Mouse (Mus musculus) liver, adult 2 months (tissue): ENCODE results near the gene Dmtf1. TPM values are rescaled to one million over a fixed set of nuclear protein-coding genes. Genes with fewer than 3 reads are reported as not detected.
A peak's percentile ranks its signal among the peaks of the same experiment; 100 is the strongest.

Experiments used
- DNase-seq: peaks from one replicate; pipeline ENCODE4 v3.0.0-alpha.2; 2011; ENCODE audit warnings: low read depth, low spot score; ENCODE audit errors: extremely low read depth
- H3K27ac ChIP-seq: fragments of 200-500 bp; replicated peaks from 2 replicates; pipeline ENCODE4 v1.5.1; 2012; ENCODE audit warnings: low read depth, mild to moderate bottlenecking, control low read depth, inconsistent platforms, low read length; ENCODE audit not compliant: insufficient read depth
- H3K27me3 ChIP-seq: fragments of 200-500 bp; 2 replicates; pipeline ENCODE4 v1.6.1; 2012; ENCODE audit warnings: mild to moderate bottlenecking, moderate library complexity, low read length, inconsistent platforms; ENCODE audit not compliant: control insufficient read depth, insufficient read depth
- H3K36me3 ChIP-seq: fragments of 200-500 bp; 2 replicates; pipeline ENCODE4 v1.6.1; 2012; ENCODE audit warnings: low read length, inconsistent platforms; ENCODE audit not compliant: control insufficient read depth, insufficient read depth
- H3K4me1 ChIP-seq: fragments of 200-500 bp; 2 replicates; pipeline ENCODE4 v1.6.1; 2011; ENCODE audit warnings: low read length; ENCODE audit not compliant: control insufficient read depth, insufficient read depth
- H3K4me3 ChIP-seq: fragments of 200-500 bp; 2 replicates; pipeline ENCODE4 v1.5.1; 2011; ENCODE audit warnings: low read depth, mild to moderate bottlenecking, control low read depth, low read length, moderate library complexity; ENCODE audit not compliant: insufficient read depth
- H3K79me2 ChIP-seq: fragments of 200-500 bp; 2 replicates; pipeline ENCODE4 v1.6.1; 2012; ENCODE audit warnings: inconsistent platforms, mild to moderate bottlenecking, low read length, moderate library complexity; ENCODE audit not compliant: control insufficient read depth, insufficient read depth
- H3K9ac ChIP-seq: fragments of 200-500 bp; 2 replicates; pipeline ENCODE4 v1.6.1; 2012; ENCODE audit warnings: low read depth, mild to moderate bottlenecking, control low read depth, inconsistent platforms, low read length
- CTCF ChIP-seq: fragments of 200-500 bp; IDR thresholded peaks from 2 replicates; pipeline ENCODE4 v1.5.1; 2011; ENCODE audit warnings: low read depth, low read length, control low read depth
- POLR2A ChIP-seq: fragments of 200-500 bp; IDR thresholded peaks from 2 replicates; pipeline ENCODE4 v1.6.1; 2011; ENCODE audit warnings: low read length, control low read depth; ENCODE audit not compliant: insufficient read depth; ENCODE audit errors: extremely low read depth
- WGBS: fragments of 180-500 bp; shearing (Covaris S2); methylation state at CpG from one replicate; pipeline ENCODE4 v1.1.7; 2018; 5-methylcytosine and 5-hydroxymethylcytosine counted together
- polyA plus RNA-seq: library from polyadenylated mRNA; depleted of rRNA; stranded (reverse); fragments of >200 nt; gene quantifications from 2 replicates; pipeline ENCODE4 v1.2.3, GENCODE M21; 2012
- total RNA-seq: library from RNA; depleted of rRNA; stranded (reverse); fragments of >200 nt; gene quantifications from 2 replicates; pipeline ENCODE4 v1.2.3, GENCODE M21; 2014

Gene Dmtf1
- total and polyA plus RNA-seq, 2 experiments: 5.8 to 17.8 TPM

GRCm38 (mm10) chr5:9163411-9163810, 1.8 kb upstream of the Dmtf1 start:
- DNase-seq: no peak
- WGBS: 95% methylated on average over 3 of the region's 3 CpGs
- Histone ChIP-seq H3K9ac (no peak overlapping the region), H3K79me2 (no peaks in the 10 kb centered on the region), H3K36me3 (no peaks in the 10 kb centered on the region), H3K4me3 (no peak overlapping the region), H3K27me3 (no peaks in the 10 kb centered on the region), H3K4me1 (peaks cover 9% of the 10 kb centered on the region; the same call in 1 of the 2 replicates), H3K27ac (no peak overlapping the region)
- TF ChIP-seq CTCF: no peak
- no peak for TF ChIP-seq POLR2A

DNA sequence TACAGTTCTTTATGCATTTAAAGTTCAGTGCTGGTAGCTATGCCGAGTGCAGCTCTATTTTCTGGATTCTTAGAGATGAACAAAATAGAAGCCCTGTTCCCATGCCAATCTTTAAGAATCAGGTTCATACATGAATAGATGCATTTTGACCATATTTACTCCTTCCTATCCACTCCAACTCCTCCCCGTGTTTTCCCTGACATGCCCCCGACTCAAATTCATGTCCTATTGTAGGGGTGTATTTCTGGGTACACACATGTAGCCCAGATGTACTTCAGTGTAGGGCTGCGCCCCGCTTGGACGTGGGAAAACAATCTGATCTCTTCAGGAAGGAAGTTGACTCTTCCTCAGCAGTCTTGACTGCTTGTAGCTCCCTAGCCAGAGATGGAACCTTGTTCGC, 512 bp upstream of the Dmtf1 start:
- Histone ChIP-seq H3K9ac (peak overlapping the region; percentile 86), H3K36me3 (no peaks in the 10 kb centered on the region), H3K79me2 (no peaks in the 10 kb centered on the region; the same call in 1 of the 2 replicates), H3K27ac (peak overlapping the region; percentile 88), H3K4me3 (peak overlapping the region; percentile 85), H3K4me1 (peaks cover 11% of the 10 kb centered on the region; the same call in 1 of the 2 replicates), H3K27me3 (no peaks in the 10 kb centered on the region)
- peak; percentile 10 for DNase-seq
- TF ChIP-seq POLR2A (no peak), CTCF (no peak)
- 8% methylated on average over 7 of the region's 7 CpGs for WGBS

- WGBS: under 1% methylated on average over 53 of the region's 55 CpGs
- Histone ChIP-seq H3K36me3 (no peaks in the 10 kb centered on the region), H3K79me2 (no peaks in the 10 kb centered on the region; the same call in 1 of the 2 replicates), H3K27me3 (no peaks in the 10 kb centered on the region), H3K27ac (peak overlapping the region; percentile 88), H3K4me1 (peaks cover 7% of the 10 kb centered on the region; the same call in 1 of the 2 replicates), H3K9ac (peak overlapping the region; percentile 98), H3K4me3 (peak overlapping the region; percentile 99)
- peak; percentile 48 for DNase-seq
- TF ChIP-seq CTCF (no peak), POLR2A (no peak)
Measured at GRCm38 (mm10) chr5:9160831-9161455, 633 bp downstream of the Dmtf1 start.

GRCm38 (mm10) chr5:9157336-9157735, 4.2 kb downstream of the Dmtf1 start:
- H3K9ac ChIP-seq: no peak overlapping the region
- TF ChIP-seq POLR2A (no peak), CTCF (no peak)
- WGBS: 18% methylated on average over 1 of the region's 1 CpGs

DNA sequence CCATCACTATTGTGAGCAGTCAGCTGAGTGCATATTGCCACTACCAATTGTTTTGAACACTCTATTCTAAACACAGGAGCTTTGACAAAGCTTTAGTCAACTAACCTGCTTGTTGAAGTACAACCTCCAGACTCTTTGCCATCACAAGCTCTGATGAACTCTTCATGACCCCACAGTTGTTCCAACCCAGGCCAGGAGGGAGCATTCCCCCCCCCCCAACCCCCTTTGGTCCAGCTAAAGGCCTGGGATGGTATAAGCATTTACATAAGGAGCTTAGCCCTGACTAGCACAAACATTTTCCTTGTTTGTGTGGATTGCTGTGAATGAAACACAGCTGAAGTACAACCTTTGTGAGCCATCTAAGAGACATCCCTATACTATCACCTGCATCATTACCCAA, 4.8 kb downstream of the Dmtf1 start:
- H3K27me3 ChIP-seq: no peaks in the 10 kb centered on the region
- H3K36me3 ChIP-seq: no peaks in the 10 kb centered on the region; the same call in none of the 2 replicates
- TF ChIP-seq POLR2A (no peak), CTCF (no peak)
- no peak for DNase-seq
- 0 out of 2 replicates have a peak, but pooled peaks cover 4% of the 10 kb centered on the region for H3K4me1 ChIP-seq
- no peak overlapping the region for H3K27ac ChIP-seq
- H3K4me3 ChIP-seq: no peak overlapping the region
- no peak overlapping the region for H3K9ac ChIP-seq
- H3K79me2 ChIP-seq: no peaks in the 10 kb centered on the region; the same call in 1 of the 2 replicates

More at GRCm38 (mm10) chr5:9157336-9157735, 4.2 kb downstream of the Dmtf1 start:
- DNase-seq: peak; percentile 53
- Histone ChIP-seq H3K4me3 (no peak overlapping the region), H3K27ac (no peak overlapping the region), H3K36me3 (no peaks in the 10 kb centered on the region; the same call in 1 of the 2 replicates), H3K27me3 (no peaks in the 10 kb centered on the region), H3K4me1 (peaks cover 6% of the 10 kb centered on the region; the same call in 1 of the 2 replicates), H3K79me2 (no peaks in the 10 kb centered on the region; the same call in 1 of the 2 replicates)

DNA sequence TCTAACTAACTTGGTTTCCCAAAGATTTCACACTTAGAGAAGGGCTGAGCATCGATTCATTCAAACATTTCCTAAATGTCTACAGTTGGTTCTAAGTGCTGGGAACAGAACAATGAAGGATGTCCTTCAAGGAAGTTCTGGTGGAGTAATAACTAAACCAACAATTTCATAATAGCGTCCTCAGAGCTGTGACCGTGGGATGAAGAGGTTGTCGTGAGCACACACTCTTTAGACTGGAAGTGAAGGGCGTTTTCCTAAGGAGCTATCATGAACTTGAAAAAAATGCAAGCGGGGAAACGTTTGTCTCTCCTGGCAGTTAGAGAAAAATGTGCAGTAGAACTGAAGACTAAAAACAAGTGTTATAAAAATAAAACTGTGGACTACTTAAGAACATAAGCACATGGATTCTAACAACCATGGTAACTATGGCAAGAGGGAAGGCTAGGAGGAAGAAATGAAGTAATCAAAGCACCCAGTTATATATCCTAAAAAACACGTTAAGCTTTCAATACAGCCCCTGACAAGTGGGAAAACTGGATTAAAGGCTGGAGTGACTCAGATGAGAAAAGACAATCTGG, 12.2 kb downstream of the Dmtf1 start:
- no peak overlapping the region for H3K4me3 ChIP-seq
- no peak for DNase-seq
- no peak for TF ChIP-seq POLR2A
- TF ChIP-seq CTCF: no peak
- H3K79me2 ChIP-seq: no peaks in the 10 kb centered on the region; the same call in 1 of the 2 replicates
- H3K27me3 ChIP-seq: no peaks in the 10 kb centered on the region
- peaks cover 25% of the 10 kb centered on the region for H3K36me3 ChIP-seq
- H3K4me1 ChIP-seq: no peaks in the 10 kb centered on the region
- H3K9ac ChIP-seq: no peak overlapping the region
- no peak overlapping the region for H3K27ac ChIP-seq
- WGBS: 86% methylated on average over 8 of the region's 8 CpGs
